Mouse (Mus musculus) embryo, embryonic 11 days (tissue): ENCODE data around the gene BC107364.
"Not testable (repeated sequence)": the region's sequence is repeated elsewhere in the genome, so short reads cannot be mapped to it uniquely, and the experiment has no call there.

ENCODE experiments used
- DNase-seq: peaks from one replicate; pipeline ENCODE4 v3.0.0-alpha.2; 2015

The BC107364 gene

GRCm38 (mm10) chr3:96452262-96452661 lies at the start of gene BC107364:
BC107364 (minus strand) TSS chr3:96452306.
- DNase-seq = not testable (repeated sequence)

GRCm38 (mm10) chr3:96501391-96502115 lies 49.4 kb upstream of the BC107364 start:
- peak; percentile 88 for DNase-seq

DNA sequence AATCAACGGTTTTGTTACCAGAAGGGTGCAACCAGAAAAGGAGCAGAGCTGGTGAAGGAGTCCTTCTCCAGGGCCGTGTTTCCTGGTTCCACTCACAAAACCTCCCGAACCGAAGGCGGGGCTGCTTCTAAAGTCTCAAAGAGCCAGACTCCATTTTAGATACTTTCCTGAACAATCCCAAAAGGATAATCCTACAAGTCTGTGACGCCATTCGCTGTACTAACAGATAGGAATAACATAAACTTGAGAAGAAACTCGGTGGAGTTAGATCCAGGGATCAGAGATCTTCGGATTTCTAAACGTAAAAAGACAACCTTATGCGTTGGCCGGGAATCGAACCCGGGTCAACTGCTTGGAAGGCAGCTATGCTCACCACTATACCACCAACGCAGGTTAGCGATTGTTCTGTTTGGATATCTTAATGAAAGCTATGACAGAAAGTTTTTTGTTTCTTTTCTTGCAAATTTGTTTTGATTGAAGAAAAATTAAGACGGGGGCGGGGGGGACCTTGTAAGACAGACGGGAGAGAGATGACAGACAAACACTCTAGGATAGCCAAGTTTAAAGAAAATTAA lies 48.7 kb upstream of the BC107364 start:
- DNase-seq = peak; percentile 85

DNA sequence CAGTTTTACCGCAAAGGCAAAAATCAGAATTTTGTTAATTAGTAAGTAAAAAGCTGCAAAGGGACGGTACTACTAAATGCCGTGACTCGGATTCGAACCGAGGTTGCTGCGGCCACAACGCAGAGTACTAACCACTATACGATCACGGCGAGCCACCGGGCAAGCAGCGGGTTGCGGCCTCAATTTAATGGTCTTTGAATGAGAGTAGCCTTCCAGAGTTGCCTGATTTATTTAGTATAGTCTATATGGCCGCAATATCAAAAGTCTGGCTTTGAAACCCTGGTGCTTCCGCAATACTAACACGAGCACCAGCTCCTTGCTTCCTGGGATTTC lies 48.1 kb upstream of the BC107364 start:
- DNase-seq = peak; percentile 88

- peak; percentile 82 for DNase-seq
These were observed 47.6 kb upstream of the BC107364 start for GRCm38 (mm10) chr3:96499481-96500288.

GRCm38 (mm10) chr3:96498476-96499245 lies 46.6 kb upstream of the BC107364 start:
- DNase-seq = no peak

DNA sequence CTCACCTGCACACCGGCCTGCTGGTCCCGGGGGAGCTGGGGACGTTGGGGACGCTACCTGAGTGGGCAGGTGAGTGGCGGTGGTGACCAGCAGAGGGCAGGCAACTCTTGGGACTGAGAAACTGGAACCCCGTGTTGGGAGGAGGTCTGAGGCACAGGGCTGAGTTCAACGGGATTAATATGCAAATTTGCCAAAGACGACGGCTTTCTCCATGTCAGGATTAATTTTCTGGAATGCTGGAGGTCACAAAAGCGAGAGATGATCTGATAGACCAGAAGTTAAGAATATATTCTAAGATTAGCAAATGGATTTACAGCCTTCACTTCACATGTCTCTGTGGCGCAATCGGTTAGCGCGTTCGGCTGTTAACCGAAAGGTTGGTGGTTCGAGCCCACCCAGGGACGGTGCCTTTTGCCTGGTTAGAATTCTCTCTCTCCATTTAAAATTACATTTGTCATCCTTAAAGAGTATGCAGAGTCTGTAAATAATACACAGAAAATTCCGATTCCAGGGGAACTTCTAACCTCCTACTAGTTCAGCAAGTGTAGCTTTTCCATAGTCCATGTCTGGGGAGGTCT lies 45.4 kb upstream of the BC107364 start:
- DNase-seq = peak; percentile 81

DNA sequence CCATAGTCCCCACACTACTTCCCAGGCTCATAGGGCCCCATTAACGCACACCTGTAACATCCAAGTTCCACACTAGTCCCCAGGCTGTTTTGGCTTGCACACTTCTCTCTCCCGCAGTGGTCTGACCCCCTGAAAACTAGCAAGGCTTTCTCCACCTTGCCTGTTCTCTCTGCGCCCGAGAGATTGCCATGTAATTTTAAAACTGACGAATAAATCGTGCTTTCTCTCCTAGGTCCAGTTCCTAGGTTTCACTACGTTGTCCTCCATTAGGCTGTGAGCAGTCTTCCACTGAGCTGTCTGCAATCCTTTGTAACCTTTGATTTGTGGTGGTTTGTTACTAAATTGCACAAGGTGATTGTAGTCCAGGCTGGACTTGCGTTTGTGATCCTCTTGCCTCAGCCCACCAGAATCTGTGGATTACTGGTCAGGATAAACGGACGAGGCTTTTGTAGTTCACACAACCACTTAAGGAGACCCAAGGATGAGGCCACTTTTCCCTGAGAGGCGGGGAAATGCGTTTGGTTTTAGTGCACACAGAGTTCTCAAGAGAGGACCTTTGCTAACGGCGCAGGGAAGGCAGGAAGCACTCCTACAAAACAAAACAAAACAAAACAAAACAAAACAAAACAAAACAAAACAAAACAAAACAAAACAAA lies 44.6 kb upstream of the BC107364 start:
- not testable (repeated sequence) for DNase-seq

DNA sequence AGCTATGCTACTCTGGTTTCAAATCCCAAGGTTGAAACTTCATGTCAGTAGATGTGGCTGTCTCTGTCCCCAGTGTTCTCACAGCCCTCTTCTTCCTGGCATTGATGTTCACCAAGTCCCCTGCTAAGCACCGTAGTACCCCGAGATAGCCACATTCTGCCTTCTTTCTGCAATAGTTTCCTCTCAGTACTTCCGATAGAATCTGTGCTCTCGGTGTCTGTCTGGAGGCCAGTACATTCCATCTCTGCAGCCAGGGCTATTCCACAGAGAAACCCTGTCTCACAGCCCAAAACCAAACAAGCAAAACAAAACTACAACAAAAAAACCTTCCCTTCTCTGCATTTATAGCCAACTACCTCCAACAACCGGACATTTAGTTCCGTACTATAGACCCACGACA lies 44.1 kb upstream of the BC107364 start:
- no peak for DNase-seq

- no peak for DNase-seq
These were observed 43.5 kb upstream of the BC107364 start for GRCm38 (mm10) chr3:96495490-96496210.

GRCm38 (mm10) chr3:96494912-96495311 lies 42.8 kb upstream of the BC107364 start:
- DNase-seq = no peak

DNA sequence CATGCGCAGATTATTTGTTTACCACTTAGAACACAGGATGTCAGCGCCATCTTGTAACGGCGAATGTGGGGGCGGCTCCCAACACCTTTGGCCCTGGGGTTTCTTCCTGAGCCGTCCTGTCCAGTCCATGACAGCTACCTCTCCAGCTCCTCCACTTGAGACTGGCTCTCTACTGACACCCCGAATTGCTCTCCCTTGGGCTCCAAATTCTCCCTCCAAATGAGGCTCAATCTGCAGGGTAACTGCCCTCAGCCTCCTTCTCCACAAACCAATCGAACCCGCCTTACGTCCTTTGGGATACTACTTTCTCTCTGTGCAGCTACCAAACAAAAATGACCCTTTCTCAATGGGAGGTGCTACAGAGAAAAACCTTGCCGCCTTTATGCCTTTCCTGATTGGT lies 42.4 kb upstream of the BC107364 start:
- not testable (repeated sequence) for DNase-seq

DNA sequence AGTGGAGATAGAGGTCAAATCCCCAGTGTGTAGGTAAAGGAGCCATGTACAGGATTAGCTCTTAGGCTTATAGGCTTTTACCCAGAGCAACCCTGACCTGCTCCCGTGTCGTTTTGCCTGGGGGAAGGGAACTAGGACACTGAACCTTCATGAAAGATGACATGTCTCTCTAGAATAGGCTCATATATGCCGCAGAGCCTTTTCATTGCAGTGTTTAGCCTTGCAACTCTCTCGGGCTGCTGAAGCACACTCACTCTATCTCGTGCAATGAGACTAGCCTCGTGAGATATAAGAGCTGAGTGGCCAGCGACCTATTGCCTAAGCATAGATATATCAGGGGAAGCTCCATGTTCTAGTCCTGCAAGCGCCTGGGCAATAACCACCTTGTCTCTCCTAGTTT lies 37.5 kb upstream of the BC107364 start:
- not testable (repeated sequence) for DNase-seq

DNA sequence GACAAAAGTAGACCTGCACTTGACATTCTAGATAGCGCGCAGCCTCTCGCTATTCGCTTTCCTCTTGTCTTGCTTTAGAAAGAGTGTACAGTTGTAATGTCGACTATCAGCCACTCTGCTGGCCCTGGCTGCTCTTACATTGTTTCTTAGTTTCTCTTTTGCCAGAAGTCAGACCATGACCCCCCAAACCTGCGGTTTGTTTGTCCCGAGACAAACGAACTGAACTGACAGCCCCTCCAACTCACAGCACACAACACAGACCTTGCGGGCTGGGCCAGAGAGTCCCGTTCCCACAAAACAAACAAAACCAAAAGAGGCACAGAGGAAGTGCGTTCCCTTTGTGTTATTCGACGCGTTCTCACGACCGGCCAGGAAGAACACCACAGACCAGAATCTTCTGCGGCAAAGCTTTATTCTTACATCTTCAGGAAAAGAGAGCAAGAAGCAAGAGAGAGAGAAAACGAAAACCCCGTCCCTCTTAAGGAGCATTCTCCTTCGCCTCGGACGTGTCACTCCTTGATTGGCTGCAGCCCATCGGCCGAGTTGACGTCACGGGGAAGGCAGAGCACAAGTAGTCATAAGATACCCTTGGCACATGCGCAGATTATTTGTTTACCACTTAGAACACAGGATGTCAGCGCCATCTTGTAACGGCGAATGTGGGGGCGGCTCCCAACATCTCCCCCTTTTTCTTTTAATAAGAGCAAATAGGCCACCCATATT lies 37.0 kb upstream of the BC107364 start:
- DNase-seq = not testable (repeated sequence)

DNA sequence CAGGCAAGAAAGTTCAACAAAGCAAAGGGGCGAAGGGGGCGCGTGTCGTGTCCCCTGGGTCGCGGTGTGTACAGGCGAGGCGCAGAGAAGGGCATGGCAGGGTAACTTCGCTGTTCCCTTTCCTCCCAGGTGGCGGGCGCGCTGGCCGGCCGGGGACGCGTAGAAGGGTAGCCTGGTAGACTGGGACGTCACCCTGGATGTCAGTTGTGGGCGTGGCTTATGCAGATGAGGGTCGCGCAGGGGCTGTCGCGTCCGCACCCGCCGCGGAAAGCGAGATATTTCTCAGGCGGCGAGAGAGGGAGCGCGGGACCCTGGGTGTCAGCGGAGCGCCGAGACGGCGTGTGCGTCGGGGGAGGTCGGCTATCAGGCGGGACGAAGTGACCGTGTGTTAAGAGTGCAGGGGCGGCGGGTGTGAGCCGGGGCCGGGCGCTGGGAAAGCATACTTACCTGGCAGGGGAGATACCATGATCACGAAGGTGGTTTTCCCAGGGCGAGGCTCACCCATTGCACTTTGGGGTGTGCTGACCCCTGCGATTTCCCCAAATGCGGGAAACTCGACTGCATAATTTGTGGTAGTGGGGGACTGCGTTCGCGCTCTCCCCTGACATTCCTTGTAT lies 36.3 kb upstream of the BC107364 start:
- DNase-seq = not testable (repeated sequence)

DNA sequence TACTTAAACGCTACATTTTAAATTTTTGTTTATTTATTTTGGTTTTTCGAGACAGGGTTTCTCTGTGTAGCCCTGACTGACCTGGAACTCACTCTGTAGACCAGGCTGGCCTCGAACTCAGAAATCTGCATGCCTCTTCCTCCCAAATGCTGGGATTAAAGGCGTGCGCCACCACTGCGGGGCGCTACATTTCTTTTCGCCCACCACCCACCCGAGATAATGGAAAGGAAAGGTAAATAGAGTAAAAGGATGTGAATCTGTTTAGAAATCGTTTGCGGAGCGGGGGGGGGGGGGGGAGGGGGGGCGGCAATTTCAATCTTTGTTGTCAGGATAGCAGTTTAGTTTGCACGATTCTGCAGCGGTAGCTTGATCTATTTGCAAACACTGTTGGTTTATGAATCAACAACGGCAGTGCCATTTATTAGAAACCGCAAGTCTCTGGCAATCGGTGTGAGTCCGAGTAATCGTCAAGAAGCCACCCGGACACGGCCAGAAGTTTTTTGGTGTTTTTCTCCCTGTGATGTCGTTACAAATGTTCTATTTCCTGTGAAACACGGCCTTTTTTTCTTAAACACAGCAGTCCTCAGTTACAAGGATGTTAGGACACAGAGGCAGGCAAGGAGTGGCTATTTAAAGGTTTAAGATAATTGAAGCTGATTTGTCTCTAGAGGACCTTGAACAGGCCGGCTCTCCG lies 35.6 kb upstream of the BC107364 start:
- peak; percentile 57 for DNase-seq

GRCm38 (mm10) chr3:96486828-96487559 lies 34.9 kb upstream of the BC107364 start:
- not testable (repeated sequence) for DNase-seq

DNA sequence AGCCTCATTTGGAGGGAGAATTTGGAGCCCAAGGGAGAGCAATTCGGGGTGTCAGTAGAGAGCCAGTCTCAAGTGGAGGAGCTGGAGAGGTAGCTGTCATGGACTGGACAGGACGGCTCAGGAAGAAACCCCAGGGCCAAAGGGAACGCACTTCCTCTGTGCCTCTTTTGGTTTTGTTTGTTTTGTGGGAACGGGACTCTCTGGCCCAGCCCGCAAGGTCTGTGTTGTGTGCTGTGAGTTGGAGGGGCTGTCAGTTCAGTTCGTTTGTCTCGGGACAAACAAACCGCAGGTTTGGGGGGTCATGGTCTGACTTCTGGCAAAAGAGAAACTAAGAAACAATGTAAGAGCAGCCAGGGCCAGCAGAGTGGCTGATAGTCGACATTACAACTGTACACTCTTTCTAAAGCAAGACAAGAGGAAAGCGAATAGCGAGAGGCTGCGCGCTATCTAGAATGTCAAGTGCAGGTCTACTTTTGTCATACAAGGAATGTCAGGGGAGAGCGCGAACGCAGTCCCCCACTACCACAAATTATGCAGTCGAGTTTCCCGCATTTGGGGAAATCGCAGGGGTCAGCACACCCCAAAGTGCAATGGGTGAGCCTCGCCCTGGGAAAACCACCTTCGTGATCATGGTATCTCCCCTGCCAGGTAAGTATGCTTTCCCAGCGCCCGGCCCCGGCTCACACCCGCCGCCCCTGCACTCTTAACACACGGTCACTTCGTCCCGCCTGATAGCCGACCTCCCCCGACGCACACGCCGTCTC lies 34.1 kb upstream of the BC107364 start:
- not testable (repeated sequence) for DNase-seq
